Mouse (Mus musculus) ovary, adult 18-20 months (tissue): Measurements from ENCODE around the gene Pax2.

Source experiments
- DNase-seq: peaks from one replicate; pipeline ENCODE4 v3.0.0; 2022; ENCODE audit warnings: low spot score, mixed read lengths

Gene Pax2

GRCm38 (mm10) chr19:44749061-44749990 lies 6.5 kb upstream of the Pax2 start:
- DNase-seq = no peak

DNA sequence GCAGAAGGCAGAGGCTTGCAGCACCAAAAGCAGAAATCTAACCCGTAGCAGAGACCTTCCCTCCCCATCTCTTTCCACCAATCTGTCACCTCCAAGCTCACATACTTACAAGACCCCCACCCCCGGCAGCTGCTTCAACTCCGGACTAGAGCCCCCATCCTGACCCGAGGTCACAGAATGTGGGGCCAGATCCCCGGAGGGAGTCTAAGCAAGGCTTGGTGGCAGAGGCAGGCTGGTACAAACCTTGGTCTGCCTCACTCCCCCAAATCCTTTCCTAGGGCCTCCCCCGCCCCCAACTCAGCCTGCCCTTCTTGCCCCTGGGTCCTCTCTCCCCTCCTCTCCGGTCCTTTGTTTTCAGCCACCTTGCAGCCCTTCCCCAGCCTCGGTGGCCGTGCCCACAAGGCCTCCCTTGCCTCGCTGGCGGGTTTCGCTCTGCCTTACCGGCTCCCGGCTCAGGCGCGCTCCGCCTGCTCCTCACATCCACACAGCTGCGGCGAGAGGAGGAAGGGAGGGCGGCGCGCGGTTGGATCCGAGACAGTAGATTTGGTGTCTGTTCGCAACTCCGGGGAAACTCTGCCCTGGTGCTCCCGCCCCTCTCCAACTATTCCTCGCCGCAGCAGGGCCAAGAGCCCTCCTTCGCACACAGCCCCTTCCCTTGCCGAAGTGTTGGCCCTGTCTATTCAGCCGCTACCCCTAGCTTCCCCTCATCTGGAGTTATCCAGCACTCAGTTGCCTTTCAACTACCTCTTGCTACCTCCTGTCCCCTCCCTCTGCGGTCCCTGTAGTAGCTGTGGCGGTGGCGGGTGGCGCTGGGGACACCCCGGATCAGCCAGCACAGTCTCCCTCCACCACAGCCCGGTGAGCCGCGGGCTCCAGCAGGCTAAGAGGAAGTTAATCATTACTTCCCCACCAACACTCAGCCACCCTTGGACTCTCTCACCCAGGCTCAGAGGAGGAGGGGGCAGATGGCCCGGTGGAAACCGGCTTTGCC lies 5.5 kb upstream of the Pax2 start:
- DNase-seq = no peak

DNA sequence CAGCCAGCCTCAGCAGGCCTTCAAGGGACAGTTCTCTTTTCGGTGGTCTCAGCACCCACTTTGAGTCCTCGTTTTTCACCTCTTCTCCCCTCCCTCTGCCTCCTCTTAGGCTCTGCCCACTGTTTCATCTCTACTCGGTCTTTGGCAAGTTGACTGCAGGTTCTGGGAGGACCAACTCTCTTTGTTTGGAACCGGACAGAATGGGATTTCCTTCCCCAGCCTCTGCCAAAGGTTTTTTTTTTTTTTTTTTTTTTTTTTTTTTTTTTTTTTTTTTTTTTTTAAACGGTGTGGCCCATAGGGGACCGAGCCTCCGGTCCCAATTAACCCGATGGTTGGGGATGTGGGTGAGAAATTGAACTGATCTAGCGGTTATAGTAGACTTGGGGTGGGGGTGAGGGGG lies 4.8 kb upstream of the Pax2 start:
- DNase-seq = no peak

- no peak for DNase-seq
These were observed 4.3 kb upstream of the Pax2 start for GRCm38 (mm10) chr19:44751551-44751950.

- DNase-seq = no peak
These were observed 3.5 kb upstream of the Pax2 start for GRCm38 (mm10) chr19:44752056-44752940.

- DNase-seq = no peak
These were observed 2.5 kb upstream of the Pax2 start for GRCm38 (mm10) chr19:44753361-44753760.

- DNase-seq = no peak
These were observed 1.1 kb upstream of the Pax2 start for GRCm38 (mm10) chr19:44754461-44755377.

GRCm38 (mm10) chr19:44755378-44755692 lies 510 bp upstream of the Pax2 start:
- DNase-seq = no peak

DNA sequence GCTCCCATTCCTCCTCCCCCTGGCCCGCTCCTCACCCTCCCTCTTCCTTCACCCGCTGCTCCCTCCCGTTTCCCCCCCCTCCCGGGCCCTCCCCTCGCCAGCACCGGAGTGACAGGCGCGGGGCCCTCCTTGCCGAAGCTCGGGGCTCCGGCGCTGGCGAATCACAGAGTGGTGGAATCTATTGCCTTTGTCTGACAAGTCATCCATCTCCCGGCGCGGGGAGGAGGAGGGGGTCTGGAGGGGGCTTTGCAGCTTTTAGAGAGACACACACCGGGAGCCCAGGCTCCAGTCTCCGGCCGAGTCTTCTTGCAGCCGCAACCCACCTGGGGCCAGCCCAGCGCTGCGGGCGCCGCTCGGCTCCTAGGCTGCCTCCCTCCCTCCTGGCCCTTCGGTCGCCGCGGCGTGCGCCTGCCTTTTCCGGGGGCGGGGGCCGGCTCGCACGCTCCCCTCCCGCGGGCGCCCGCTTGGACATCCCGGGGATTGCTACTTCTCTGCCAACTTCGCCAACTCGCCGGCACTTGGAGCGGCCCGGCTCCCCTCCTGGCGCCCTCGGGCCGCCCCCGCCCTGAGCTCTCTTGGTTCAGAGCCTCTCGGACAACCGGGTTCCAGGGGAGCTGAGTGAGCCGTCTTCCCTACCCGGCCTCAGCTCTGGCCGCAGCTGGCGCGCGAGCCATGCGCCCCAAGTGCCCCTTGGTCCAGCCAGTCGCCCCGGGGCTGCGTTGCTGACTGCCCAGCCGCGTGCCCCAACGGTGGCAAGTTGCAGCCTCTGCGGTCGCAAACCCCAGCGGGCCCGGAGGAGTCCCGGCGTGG lies 781 bp downstream of the Pax2 start:
- no peak for DNase-seq

- DNase-seq = no peak
These were observed 1.5 kb downstream of the Pax2 start for GRCm38 (mm10) chr19:44757231-44757871.

GRCm38 (mm10) chr19:44758846-44759245 lies 3.0 kb downstream of the Pax2 start:
- no peak for DNase-seq

GRCm38 (mm10) chr19:44759531-44760118 lies 3.8 kb downstream of the Pax2 start:
- no peak for DNase-seq

DNA sequence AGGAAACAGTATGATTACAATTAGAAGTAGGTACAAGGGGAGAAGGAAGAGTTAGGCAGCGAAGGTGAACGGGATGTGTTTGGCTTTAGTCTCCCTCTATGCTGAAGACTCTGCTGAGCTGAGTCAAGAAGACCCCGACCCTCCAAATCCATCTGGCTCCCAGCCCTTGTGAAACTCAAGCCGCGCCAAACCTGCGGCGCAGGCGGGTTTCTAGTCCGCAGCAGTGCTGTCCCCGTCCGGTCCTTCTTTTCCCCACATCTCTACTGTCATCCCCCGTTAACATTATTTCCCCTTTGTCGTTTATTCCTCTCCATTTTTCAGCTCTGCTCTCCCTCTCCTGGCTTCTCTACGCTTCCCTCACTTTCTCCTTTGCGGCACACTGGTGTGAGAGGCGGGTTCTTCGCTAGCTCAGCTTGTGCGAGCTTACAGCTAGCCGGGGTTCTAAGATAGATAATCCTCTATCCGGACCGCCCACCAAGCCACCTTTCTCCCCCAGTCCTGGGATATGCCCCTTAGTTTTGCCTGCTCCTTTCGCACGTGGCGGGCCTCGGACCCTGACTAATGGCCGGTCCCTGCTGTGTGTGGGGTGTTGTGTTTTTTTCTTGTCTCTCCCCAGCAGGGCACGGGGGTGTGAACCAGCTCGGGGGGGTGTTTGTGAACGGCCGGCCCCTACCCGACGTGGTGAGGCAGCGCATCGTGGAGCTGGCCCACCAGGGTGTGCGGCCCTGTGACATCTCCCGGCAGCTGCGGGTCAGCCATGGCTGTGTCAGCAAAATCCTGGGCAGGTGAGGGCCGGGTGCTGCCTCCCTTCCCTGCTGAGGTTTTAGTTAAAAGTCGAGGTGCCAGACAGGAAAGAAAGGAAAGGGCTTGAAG lies 4.7 kb downstream of the Pax2 start:
- DNase-seq = no peak

DNA sequence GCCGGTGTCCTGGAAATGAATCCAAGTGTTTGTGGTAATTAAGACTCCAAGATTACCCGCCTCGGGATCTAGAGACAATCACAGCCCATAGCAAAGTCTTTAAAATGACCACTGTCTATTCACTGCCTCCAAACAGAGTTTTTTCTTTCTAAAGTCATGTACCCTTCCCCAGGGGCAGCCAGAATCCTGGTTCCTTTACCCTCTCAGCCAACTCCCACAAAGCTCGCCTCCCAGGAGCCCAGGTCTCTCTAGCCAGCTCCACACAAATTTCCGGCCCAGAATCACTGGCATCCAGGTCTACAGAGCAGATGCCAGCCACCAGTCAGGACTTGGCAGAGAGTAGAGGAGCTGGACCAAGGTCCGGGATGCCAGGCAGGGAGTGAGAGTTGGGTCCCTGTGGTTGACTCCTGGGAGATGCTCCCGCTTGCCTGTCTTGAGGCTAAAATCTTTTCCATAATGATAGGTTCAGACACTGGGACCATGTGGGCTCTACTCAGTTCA lies 6.3 kb downstream of the Pax2 start:
- DNase-seq = no peak

- DNase-seq = no peak
These were observed 14.6 kb downstream of the Pax2 start for GRCm38 (mm10) chr19:44770268-44771050.

- no peak for DNase-seq
These were observed 15.7 kb downstream of the Pax2 start for GRCm38 (mm10) chr19:44771499-44771898.

DNA sequence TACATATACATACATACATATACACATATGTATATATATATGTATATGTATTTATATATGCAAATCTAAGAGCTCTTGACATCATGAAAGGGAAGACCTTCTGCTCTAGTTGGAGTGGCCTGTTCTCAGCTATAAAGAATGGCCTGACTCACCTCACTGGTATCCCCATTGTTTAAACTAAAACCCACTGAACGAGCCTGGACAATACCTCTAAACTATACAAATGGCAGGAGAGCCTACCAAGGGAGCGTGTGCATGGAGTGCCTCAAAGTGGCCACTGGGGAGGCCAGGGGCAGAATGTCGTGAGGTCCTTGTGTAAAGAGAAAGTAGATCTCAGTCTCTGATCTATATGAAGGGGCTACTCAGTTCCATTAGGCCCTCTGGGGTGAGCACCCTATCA lies 26.1 kb downstream of the Pax2 start:
- no peak for DNase-seq
